Mouse (Mus musculus): ENCODE measurements around the gene Apmap.

Apmap gene

GRCm38 (mm10) chr2:150608087-150608799 is at the start of gene Apmap:
Apmap (minus strand) TSS chr2:150608567.
- DNase-seq (ENCODE audit: low read depth), result peak; percentile 97

- DNase-seq (ENCODE audit: low read depth), result no peak
These were observed 48.8 kb upstream of the Apmap start for GRCm38 (mm10) chr2:150656975-150657768.

- DNase-seq (ENCODE audit: low read depth), result no peak
These were observed 47.7 kb upstream of the Apmap start for GRCm38 (mm10) chr2:150656112-150656511.

GRCm38 (mm10) chr2:150655290-150655689 is 46.9 kb upstream of the Apmap start:
- no peak for DNase-seq (ENCODE audit: low read depth)

- no peak for DNase-seq (ENCODE audit: low read depth)
These were observed 46.4 kb upstream of the Apmap start for GRCm38 (mm10) chr2:150654814-150655213.

- no peak for DNase-seq (ENCODE audit: low read depth)
These were observed 43.0 kb upstream of the Apmap start for GRCm38 (mm10) chr2:150651366-150651765.

GRCm38 (mm10) chr2:150650511-150651074 is 42.2 kb upstream of the Apmap start:
- no peak for DNase-seq (ENCODE audit: low read depth)

GRCm38 (mm10) chr2:150648300-150648895 is 40.0 kb upstream of the Apmap start:
- no peak for DNase-seq (ENCODE audit: low read depth)

- no peak for DNase-seq (ENCODE audit: low read depth)
These were observed 39.4 kb upstream of the Apmap start for GRCm38 (mm10) chr2:150647681-150648299.

GRCm38 (mm10) chr2:150646411-150647121 is 38.2 kb upstream of the Apmap start:
- DNase-seq (ENCODE audit: low read depth), result no peak

- no peak for DNase-seq (ENCODE audit: low read depth)
These were observed 36.9 kb upstream of the Apmap start for GRCm38 (mm10) chr2:150645225-150645624.

- no peak for DNase-seq (ENCODE audit: low read depth)
These were observed 35.5 kb upstream of the Apmap start for GRCm38 (mm10) chr2:150643726-150644415.

- DNase-seq (ENCODE audit: low read depth), result no peak
These were observed 34.8 kb upstream of the Apmap start for GRCm38 (mm10) chr2:150643166-150643565.

GRCm38 (mm10) chr2:150638370-150638733 is 30.0 kb upstream of the Apmap start:
- DNase-seq (ENCODE audit: low read depth), result no peak

GRCm38 (mm10) chr2:150637702-150638369 is 29.5 kb upstream of the Apmap start:
- no peak for DNase-seq (ENCODE audit: low read depth)

GRCm38 (mm10) chr2:150635877-150636446 is 27.6 kb upstream of the Apmap start:
- no peak for DNase-seq (ENCODE audit: low read depth)

GRCm38 (mm10) chr2:150629255-150629654 is 20.9 kb upstream of the Apmap start:
- no peak for DNase-seq (ENCODE audit: low read depth)

GRCm38 (mm10) chr2:150627140-150627539 is 18.8 kb upstream of the Apmap start:
- no peak for DNase-seq (ENCODE audit: low read depth)

- no peak for DNase-seq (ENCODE audit: low read depth)
These were observed 16.6 kb upstream of the Apmap start for GRCm38 (mm10) chr2:150624926-150625325.

GRCm38 (mm10) chr2:150623957-150624356 is 15.6 kb upstream of the Apmap start:
- no peak for DNase-seq (ENCODE audit: low read depth)

All from naive thymus-derived CD4-positive, alpha-beta T cell, adult 2 months (primary cell).